Mouse (Mus musculus) hindbrain, embryonic 10.5 days (tissue): ENCODE measurements around the gene Defb25. TPM values are rescaled to one million over a fixed set of nuclear protein-coding genes. Genes with fewer than 3 reads are reported as not detected.
A peak's percentile ranks its signal among the peaks of the same experiment; 100 is the strongest.

Experiments used
- DNase-seq: peaks from one replicate; pipeline ENCODE4 v3.0.0-alpha.2; 2017; ENCODE audit warnings: low spot score
- H3K27ac ChIP-seq: fragments of 300-500 bp; sonication (generic); 2 replicates; pipeline ENCODE4 v1.5.1; 2016; ENCODE audit warnings: mild to moderate bottlenecking, moderate library complexity
- H3K27me3 ChIP-seq: fragments of 300-500 bp; sonication (generic); 2 replicates; pipeline ENCODE4 v1.6.1; 2016; ENCODE audit warnings: mild to moderate bottlenecking; ENCODE audit not compliant: poor library complexity, insufficient read depth, severe bottlenecking
- H3K36me3 ChIP-seq: fragments of 300-500 bp; sonication (generic); 2 replicates; pipeline ENCODE4 v1.6.1; 2016; ENCODE audit warnings: mild to moderate bottlenecking, moderate library complexity
- H3K4me1 ChIP-seq: fragments of 300-500 bp; sonication (generic); replicated peaks from 2 replicates; pipeline ENCODE4 v1.6.1; 2016; ENCODE audit warnings: mild to moderate bottlenecking
- H3K4me3 ChIP-seq: fragments of 300-500 bp; sonication (generic); 2 replicates; pipeline ENCODE4 v1.5.1; 2016; ENCODE audit warnings: mild to moderate bottlenecking, moderate library complexity
- H3K9me3 ChIP-seq: fragments of 300-500 bp; sonication (generic); 2 replicates; pipeline ENCODE4 v1.6.1; 2016; ENCODE audit warnings: mild to moderate bottlenecking, moderate library complexity
- WGBS: fragments of 180-500 bp; shearing (Covaris S2); methylation state at CpG from one replicate; pipeline ENCODE4 v1.1.7; 2016; 5-methylcytosine and 5-hydroxymethylcytosine counted together
- polyA plus RNA-seq: library from polyadenylated mRNA; unstranded; fragments of >200 nt; fragmentation: Nextera tagmentation; extraction: Ambion mirVana; gene quantifications from 2 replicates; pipeline ENCODE4 v1.2.1, GENCODE M21; 2016

The Defb25 gene
- polyA plus RNA-seq, 1 experiment from 2014 or later: not detected

DNA sequence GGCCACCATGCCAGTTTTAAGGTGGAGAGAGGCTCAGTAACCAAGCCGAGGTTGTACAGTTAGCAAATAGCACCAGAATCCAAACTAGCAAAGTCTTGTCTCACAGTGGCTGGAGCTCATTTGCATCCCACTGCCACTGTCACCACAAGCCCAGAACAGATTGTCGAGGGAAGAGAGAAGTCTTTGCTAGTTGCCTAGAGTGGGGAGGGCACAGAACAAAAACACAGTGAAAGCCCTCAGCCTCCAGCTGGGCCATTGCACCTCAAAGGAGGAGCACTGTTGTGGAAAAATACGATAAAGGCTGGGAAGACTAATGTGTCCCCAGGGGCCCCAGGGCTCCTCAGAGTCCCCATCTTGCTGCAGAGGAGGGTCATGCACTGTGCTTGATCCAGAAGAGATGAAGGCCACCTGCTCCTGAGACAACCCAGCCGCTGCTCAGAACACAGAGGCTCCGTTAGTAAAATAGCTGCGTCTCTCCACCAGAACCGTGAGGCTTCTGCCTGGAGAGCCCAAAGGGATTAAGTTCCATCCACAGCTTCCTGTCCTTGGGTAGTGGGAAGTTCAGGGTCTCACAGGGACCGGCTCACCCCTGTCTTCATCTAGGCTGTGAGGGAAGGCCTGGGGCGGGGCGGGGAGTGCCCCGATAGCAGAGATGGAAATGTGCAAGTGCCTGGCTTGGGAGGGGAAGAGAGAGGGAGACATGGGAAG, 16.7 kb upstream of the Defb25 start:
- Histone ChIP-seq H3K27me3 (no peaks in the 10 kb centered on the region), H3K36me3 (no peaks in the 10 kb centered on the region), H3K9me3 (no peaks in the 10 kb centered on the region), H3K4me3 (no peak overlapping the region), H3K4me1 (peaks cover 14% of the 10 kb centered on the region), H3K27ac (peak overlapping the region; percentile 60)
- peak; percentile 15 for DNase-seq
- 12% methylated on average over 11 of the region's 11 CpGs for WGBS

GRCm38 (mm10) chr2:152638865-152639264, 16.0 kb upstream of the Defb25 start:
- Histone ChIP-seq H3K27ac (0 out of 2 replicates have a peak overlapping the region, but pooled peaks have one; percentile 60), H3K4me3 (no peak overlapping the region), H3K9me3 (no peaks in the 10 kb centered on the region), H3K27me3 (no peaks in the 10 kb centered on the region), H3K36me3 (no peaks in the 10 kb centered on the region), H3K4me1 (peaks cover 14% of the 10 kb centered on the region)
- 59% methylated on average over 6 of the region's 6 CpGs for WGBS
- no peak for DNase-seq

DNA sequence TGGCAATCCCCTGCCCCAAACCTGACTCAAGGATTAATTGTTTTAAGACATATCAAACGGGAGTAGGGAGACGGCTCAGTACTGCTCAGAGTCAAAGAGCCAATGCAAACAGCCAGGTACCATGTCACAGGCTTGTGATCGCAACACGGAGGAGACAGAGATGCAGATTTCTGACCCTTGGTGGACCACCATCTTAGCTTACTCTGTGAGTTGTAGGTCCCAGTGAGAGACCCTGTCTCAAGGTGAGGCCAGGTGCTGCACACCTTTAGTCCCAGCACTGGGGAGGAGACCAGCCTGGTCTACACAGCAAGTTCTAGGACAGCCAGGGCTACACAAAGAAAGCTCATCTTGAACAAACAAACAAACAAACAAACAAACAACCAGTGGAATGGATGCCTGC, 14.5 kb upstream of the Defb25 start:
- Histone ChIP-seq H3K4me3 (no peak overlapping the region), H3K36me3 (no peaks in the 10 kb centered on the region), H3K27ac (no peak overlapping the region), H3K9me3 (no peaks in the 10 kb centered on the region), H3K27me3 (0 out of 2 replicates have a peak, but pooled peaks cover 12% of the 10 kb centered on the region), H3K4me1 (peaks cover 24% of the 10 kb centered on the region)
- no peak for DNase-seq
- WGBS: 88% methylated on average over 4 of the region's 4 CpGs

DNA sequence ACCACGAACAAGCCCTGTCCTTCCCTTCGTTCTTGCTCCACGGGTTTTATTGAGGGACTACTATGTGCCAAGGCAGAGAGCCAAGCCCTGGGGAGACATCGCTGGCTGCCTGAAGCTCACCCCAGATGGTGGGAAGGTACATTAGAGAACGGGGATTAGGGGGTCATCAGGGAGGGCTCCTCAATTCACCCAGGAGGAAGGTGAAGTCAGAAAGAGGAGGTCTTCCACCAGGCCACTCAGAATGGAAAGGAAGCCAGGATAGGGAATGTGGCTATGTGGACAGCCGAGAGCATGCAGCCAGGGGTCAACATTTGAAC, 14.1 kb upstream of the Defb25 start:
- H3K4me1 ChIP-seq: peaks cover 24% of the 10 kb centered on the region
- 0 out of 2 replicates have a peak, but pooled peaks cover 16% of the 10 kb centered on the region for H3K27me3 ChIP-seq
- H3K4me3 ChIP-seq: no peak overlapping the region
- 90% methylated on average over 6 of the region's 6 CpGs for WGBS
- H3K27ac ChIP-seq: no peak overlapping the region
- DNase-seq: no peak
- no peaks in the 10 kb centered on the region for H3K9me3 ChIP-seq
- no peaks in the 10 kb centered on the region for H3K36me3 ChIP-seq

DNA sequence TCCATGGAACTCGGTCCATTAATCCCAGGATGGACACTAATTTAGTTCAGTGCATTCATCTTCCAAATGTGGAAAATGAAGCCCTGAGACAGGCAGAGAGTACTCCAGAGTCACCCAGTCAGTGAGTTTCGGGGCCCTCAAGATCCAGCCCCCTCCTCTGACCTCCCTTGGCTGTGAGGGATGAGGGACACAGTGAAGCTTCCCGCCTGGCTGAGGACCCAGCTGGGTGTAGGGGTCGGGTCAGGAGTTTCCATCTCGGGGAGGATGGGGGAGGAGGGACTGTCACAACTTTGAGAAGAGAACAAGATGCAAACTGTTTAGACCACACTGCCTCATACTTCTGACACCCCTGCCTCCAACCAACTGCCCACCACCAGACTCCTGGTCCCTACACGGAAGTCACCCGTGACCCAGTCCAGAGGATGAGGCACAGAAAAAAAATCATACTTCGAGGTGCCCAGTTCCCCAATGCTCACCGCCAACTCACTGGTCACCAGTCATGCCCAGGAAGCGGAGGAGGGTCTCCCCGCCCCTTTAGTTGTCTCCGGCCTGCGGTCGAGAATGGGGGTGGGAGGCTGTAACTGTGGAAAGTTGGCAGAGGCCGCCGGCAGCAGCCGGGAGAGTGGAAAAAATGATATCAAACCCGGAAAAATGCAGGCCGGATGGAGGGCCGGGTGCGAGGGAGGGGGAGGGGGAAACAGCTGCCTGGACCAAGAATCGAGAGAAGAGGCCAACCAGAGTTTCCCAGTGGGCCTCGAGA, 13.6 kb upstream of the Defb25 start:
- Histone ChIP-seq H3K36me3 (no peaks in the 10 kb centered on the region), H3K4me1 (peaks cover 24% of the 10 kb centered on the region), H3K4me3 (no peak overlapping the region), H3K9me3 (no peaks in the 10 kb centered on the region), H3K27me3 (0 out of 2 replicates have a peak, but pooled peaks cover 18% of the 10 kb centered on the region), H3K27ac (no peak overlapping the region)
- no peak for DNase-seq
- WGBS: 72% methylated on average over 23 of the region's 23 CpGs

- DNase-seq: no peak
- H3K9me3 ChIP-seq: no peaks in the 10 kb centered on the region
- peaks cover 15% of the 10 kb centered on the region for H3K4me1 ChIP-seq
- WGBS: 74% methylated on average over 29 of the region's 29 CpGs
- no peaks in the 10 kb centered on the region for H3K36me3 ChIP-seq
- no peak overlapping the region for H3K4me3 ChIP-seq
- H3K27me3 ChIP-seq: peaks cover 27% of the 10 kb centered on the region
- no peak overlapping the region for H3K27ac ChIP-seq
These were observed 11.5 kb upstream of the Defb25 start for GRCm38 (mm10) chr2:152634311-152634710.

GRCm38 (mm10) chr2:152633334-152633733, 10.5 kb upstream of the Defb25 start:
- DNase-seq: peak; percentile 22
- peaks cover 37% of the 10 kb centered on the region for H3K27me3 ChIP-seq

GRCm38 (mm10) chr2:152629904-152630303, 7.1 kb upstream of the Defb25 start:
- H3K27ac ChIP-seq: no peak overlapping the region
- no peaks in the 10 kb centered on the region for H3K36me3 ChIP-seq
- H3K9me3 ChIP-seq: no peaks in the 10 kb centered on the region
- no peak overlapping the region for H3K4me3 ChIP-seq
- WGBS: 91% methylated on average over 6 of the region's 6 CpGs
- peaks cover 40% of the 10 kb centered on the region for H3K4me1 ChIP-seq
- DNase-seq: no peak
- peaks cover 71% of the 10 kb centered on the region for H3K27me3 ChIP-seq

More at GRCm38 (mm10) chr2:152633334-152633733, 10.5 kb upstream of the Defb25 start:
- Histone ChIP-seq H3K9me3 (no peaks in the 10 kb centered on the region), H3K36me3 (no peaks in the 10 kb centered on the region), H3K4me1 (peaks cover 10% of the 10 kb centered on the region), H3K4me3 (peak overlapping the region; percentile 3; the same call in 1 of the 2 replicates), H3K27ac (0 out of 2 replicates have a peak overlapping the region, but pooled peaks have one; percentile 2)
- 43% methylated on average over 17 of the region's 17 CpGs for WGBS

- no peak overlapping the region for H3K4me3 ChIP-seq
- no peak overlapping the region for H3K27ac ChIP-seq
- no peaks in the 10 kb centered on the region for H3K9me3 ChIP-seq
- 79% methylated on average over 3 of the region's 3 CpGs for WGBS
- peaks cover 40% of the 10 kb centered on the region for H3K4me1 ChIP-seq
- peaks cover 77% of the 10 kb centered on the region for H3K27me3 ChIP-seq
- H3K36me3 ChIP-seq: no peaks in the 10 kb centered on the region
- DNase-seq: no peak
These were observed 6.4 kb upstream of the Defb25 start for GRCm38 (mm10) chr2:152629239-152629638.

GRCm38 (mm10) chr2:152628066-152628465, 5.2 kb upstream of the Defb25 start:
- Histone ChIP-seq H3K27ac (no peak overlapping the region), H3K36me3 (no peaks in the 10 kb centered on the region), H3K27me3 (peaks cover 77% of the 10 kb centered on the region), H3K9me3 (no peaks in the 10 kb centered on the region), H3K4me3 (no peak overlapping the region), H3K4me1 (peaks cover 34% of the 10 kb centered on the region)
- DNase-seq: no peak
- 36% methylated on average over 17 of the region's 17 CpGs for WGBS

- Histone ChIP-seq H3K4me3 (peak within 1 kb of the TSS; percentile 56), H3K27me3 (peaks cover 71% of the 10 kb centered on the region), H3K27ac (peak within 1 kb of the TSS; percentile 37), H3K4me1 (peaks cover 30% of the 10 kb centered on the region), H3K36me3 (no peaks in the 10 kb centered on the region), H3K9me3 (no peaks in the 10 kb centered on the region)
- DNase-seq: peak; percentile 58
- 2% methylated on average over 59 of the region's 59 CpGs for WGBS
These were observed 4.1 kb upstream of the Defb25 start, which contains the start of gene Rem1 for GRCm38 (mm10) chr2:152626774-152627591. Rem1 (plus strand) TSS chr2:152626951.

DNA sequence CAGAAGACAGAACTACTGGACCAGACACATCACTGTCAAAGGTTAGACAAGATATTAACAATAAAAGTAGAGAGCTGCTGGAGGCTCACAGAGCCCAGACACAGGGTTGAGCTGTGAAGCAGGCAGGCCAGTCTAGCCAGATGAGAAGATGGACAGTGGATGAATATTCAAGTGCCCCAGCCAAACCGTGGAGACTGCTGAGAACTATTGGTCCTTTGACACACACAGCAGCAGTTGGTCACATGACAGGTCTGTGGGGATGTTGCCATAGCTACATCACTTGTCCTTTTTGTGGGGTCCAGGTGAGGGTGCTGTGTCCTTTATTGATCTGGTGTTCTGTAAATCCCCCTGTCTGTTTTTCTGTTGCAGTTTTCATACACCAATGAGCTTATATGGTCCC, 2.4 kb upstream of the Defb25 start:
- H3K9me3 ChIP-seq: no peaks in the 10 kb centered on the region
- H3K27me3 ChIP-seq: peaks cover 69% of the 10 kb centered on the region
- H3K27ac ChIP-seq: no peak overlapping the region
- peak; percentile 13 for DNase-seq
- peaks cover 30% of the 10 kb centered on the region for H3K4me1 ChIP-seq
- 12% methylated on average over 1 of the region's 1 CpGs for WGBS
- H3K36me3 ChIP-seq: no peaks in the 10 kb centered on the region
- H3K4me3 ChIP-seq: no peak overlapping the region
